Mouse (Mus musculus) ES-Bruce4 (cell line): Measurements from ENCODE around the gene Ufd1. TPM values are rescaled to one million over a fixed set of nuclear protein-coding genes. Genes with fewer than 3 reads are reported as not detected.
A peak's percentile ranks its signal among the peaks of the same experiment; 100 is the strongest.

Experiments
- H3K27ac ChIP-seq: 2 replicates; pipeline ENCODE4 v1.5.1; 2012; ENCODE audit warnings: low read length, inconsistent platforms; ENCODE audit not compliant: insufficient read depth
- H3K27me3 ChIP-seq: 2 replicates; pipeline ENCODE4 v1.6.1; 2012; ENCODE audit warnings: mild to moderate bottlenecking, low read length, inconsistent platforms; ENCODE audit not compliant: control insufficient read depth, poor library complexity, insufficient read depth, severe bottlenecking
- H3K36me3 ChIP-seq: 2 replicates; pipeline ENCODE4 v1.6.1; 2012; ENCODE audit warnings: inconsistent platforms, mild to moderate bottlenecking, low read length, moderate library complexity; ENCODE audit not compliant: control insufficient read depth, poor library complexity, insufficient read depth, severe bottlenecking
- H3K4me1 ChIP-seq: one replicate; pipeline ENCODE4 v1.8.1; 2011; ENCODE audit warnings: low read length; ENCODE audit not compliant: control insufficient read depth, insufficient read depth
- H3K4me3 ChIP-seq: 2 replicates; pipeline ENCODE4 v1.5.1; 2011; ENCODE audit warnings: low read depth, mild to moderate bottlenecking, low read length
- H3K9ac ChIP-seq: 2 replicates; pipeline ENCODE4 v1.6.1; 2012; ENCODE audit warnings: low read depth, mild to moderate bottlenecking, inconsistent platforms; ENCODE audit not compliant: poor library complexity, severe bottlenecking
- H3K9me3 ChIP-seq: replicated peaks from 2 replicates; pipeline ENCODE4 v1.6.1; 2012; ENCODE audit warnings: mild to moderate bottlenecking, low read length, inconsistent platforms; ENCODE audit not compliant: control insufficient read depth, poor library complexity, insufficient read depth, severe bottlenecking
- CTCF ChIP-seq: IDR thresholded peaks from one replicate; pipeline ENCODE4 v1.8.1; 2011; ENCODE audit warnings: low read depth, low read length
- EP300 ChIP-seq: IDR thresholded peaks from 2 replicates; pipeline ENCODE4 v1.6.1; 2011; ENCODE audit warnings: low read depth, low read length; ENCODE audit not compliant: insufficient read depth
- POLR2A ChIP-seq: IDR thresholded peaks from one replicate; pipeline ENCODE4 v1.8.1; 2011; ENCODE audit warnings: low read length; ENCODE audit not compliant: insufficient read depth
- polyA plus RNA-seq: library from polyadenylated mRNA; stranded (reverse); fragments of >200 nt; gene quantifications from 2 replicates; pipeline ENCODE4 v1.2.4, GENCODE M21; 2011; ENCODE audit warnings: low read depth; ENCODE audit not compliant: missing spikeins, insufficient read depth, insufficient read length

The Ufd1 gene
- polyA plus RNA-seq, 1 experiment = 67.3 TPM

- no peaks in the 10 kb centered on the region for H3K27me3 ChIP-seq
- H3K4me1 ChIP-seq = no peaks in the 10 kb centered on the region
- no peaks in the 10 kb centered on the region for H3K36me3 ChIP-seq
- TF ChIP-seq POLR2A = no peak
- TF ChIP-seq EP300 = no peak
- no peak for TF ChIP-seq CTCF
- no peak overlapping the region for H3K27ac ChIP-seq
- H3K4me3 ChIP-seq = peak overlapping the region; percentile 60
- no peaks in the 10 kb centered on the region for H3K9me3 ChIP-seq
- peak overlapping the region; percentile 47 for H3K9ac ChIP-seq
Observed at GRCm38 (mm10) chr16:18775621-18776555, 35.7 kb upstream of the Ufd1 start.

- no peaks in the 10 kb centered on the region for H3K36me3 ChIP-seq
- no peaks in the 10 kb centered on the region for H3K4me1 ChIP-seq
- TF ChIP-seq POLR2A (peak; percentile 5), EP300 (no peak)
- no peaks in the 10 kb centered on the region for H3K27me3 ChIP-seq
- H3K9me3 ChIP-seq = no peaks in the 10 kb centered on the region
- H3K9ac ChIP-seq = peak within 1 kb of the TSS; percentile 47
- no peak within 1 kb of the TSS for H3K27ac ChIP-seq
- peak within 1 kb of the TSS; percentile 79 for H3K4me3 ChIP-seq
Observed at GRCm38 (mm10) chr16:18776556-18777100, 35.0 kb upstream of the Ufd1 start, which contains the start of gene Cldn5. TSS of gene Cldn5 (plus strand) at chr16:18776847.

- no peaks in the 10 kb centered on the region for H3K36me3 ChIP-seq
- H3K27me3 ChIP-seq = no peaks in the 10 kb centered on the region
- no peaks in the 10 kb centered on the region for H3K4me1 ChIP-seq
- H3K4me3 ChIP-seq = peak overlapping the region; percentile 79
- H3K27ac ChIP-seq = no peak overlapping the region
- H3K9me3 ChIP-seq = no peaks in the 10 kb centered on the region
- no peak for TF ChIP-seq POLR2A
- H3K9ac ChIP-seq = peak overlapping the region; percentile 47
Observed at GRCm38 (mm10) chr16:18777101-18778080, 34.2 kb upstream of the Ufd1 start.

DNA sequence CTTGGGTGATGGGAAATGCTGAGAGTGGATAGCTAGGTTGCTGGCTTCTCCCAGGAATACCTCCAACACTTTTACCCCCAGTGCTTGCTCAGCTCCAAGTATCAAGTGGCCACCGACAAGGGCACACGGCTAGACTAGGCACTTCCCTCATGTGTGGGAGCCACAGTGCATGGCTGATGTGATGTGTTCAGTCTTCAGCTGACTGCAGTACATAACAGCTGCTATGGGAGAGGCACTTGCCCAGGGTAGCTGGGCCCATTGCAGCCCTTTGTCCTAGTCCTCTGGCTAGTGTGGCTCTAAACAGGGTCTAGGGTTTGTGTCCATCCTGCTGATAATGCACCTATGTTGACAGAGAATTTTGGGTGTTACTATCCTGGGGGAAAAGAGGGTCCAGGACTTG lies 33.1 kb upstream of the Ufd1 start:
- no peak for TF ChIP-seq EP300
- no peak for TF ChIP-seq CTCF
- no peak for TF ChIP-seq POLR2A
- Histone ChIP-seq H3K4me1 (no peaks in the 10 kb centered on the region), H3K27me3 (no peaks in the 10 kb centered on the region), H3K9ac (no peak overlapping the region), H3K27ac (no peak overlapping the region), H3K4me3 (no peak overlapping the region), H3K36me3 (no peaks in the 10 kb centered on the region), H3K9me3 (no peaks in the 10 kb centered on the region)

GRCm38 (mm10) chr16:18781810-18782209 lies 29.8 kb upstream of the Ufd1 start:
- no peak for TF ChIP-seq EP300
- TF ChIP-seq POLR2A = no peak
- no peak for TF ChIP-seq CTCF
- Histone ChIP-seq H3K36me3 (peaks cover 6% of the 10 kb centered on the region; the same call in 1 of the 2 replicates), H3K27ac (no peak overlapping the region)

GRCm38 (mm10) chr16:18785025-18785424 lies 26.6 kb upstream of the Ufd1 start:
- TF ChIP-seq CTCF (no peak), POLR2A (no peak), EP300 (no peak)
- H3K4me3 ChIP-seq = no peak overlapping the region
- no peak overlapping the region for H3K27ac ChIP-seq
- H3K9ac ChIP-seq = no peak overlapping the region
- no peaks in the 10 kb centered on the region for H3K27me3 ChIP-seq
- no peaks in the 10 kb centered on the region for H3K4me1 ChIP-seq
- H3K9me3 ChIP-seq = no peaks in the 10 kb centered on the region
- H3K36me3 ChIP-seq = peaks cover 10% of the 10 kb centered on the region

More at GRCm38 (mm10) chr16:18781810-18782209, 29.8 kb upstream of the Ufd1 start:
- H3K4me1 ChIP-seq = no peaks in the 10 kb centered on the region
- H3K27me3 ChIP-seq = no peaks in the 10 kb centered on the region
- no peak overlapping the region for H3K4me3 ChIP-seq
- no peak overlapping the region for H3K9ac ChIP-seq
- no peaks in the 10 kb centered on the region for H3K9me3 ChIP-seq
